Mouse (Mus musculus): ENCODE results near the gene Mapk10. TPM values are rescaled to one million over a fixed set of nuclear protein-coding genes. Genes with fewer than 3 reads are reported as not detected.
"Not testable (repeated sequence)": the region's sequence is repeated elsewhere in the genome, so short reads cannot be mapped to it uniquely, and the experiment has no call there.

The Mapk10 gene
- polyA plus RNA-seq, 1 experiment from 2014 or later = 8.8 TPM

DNA sequence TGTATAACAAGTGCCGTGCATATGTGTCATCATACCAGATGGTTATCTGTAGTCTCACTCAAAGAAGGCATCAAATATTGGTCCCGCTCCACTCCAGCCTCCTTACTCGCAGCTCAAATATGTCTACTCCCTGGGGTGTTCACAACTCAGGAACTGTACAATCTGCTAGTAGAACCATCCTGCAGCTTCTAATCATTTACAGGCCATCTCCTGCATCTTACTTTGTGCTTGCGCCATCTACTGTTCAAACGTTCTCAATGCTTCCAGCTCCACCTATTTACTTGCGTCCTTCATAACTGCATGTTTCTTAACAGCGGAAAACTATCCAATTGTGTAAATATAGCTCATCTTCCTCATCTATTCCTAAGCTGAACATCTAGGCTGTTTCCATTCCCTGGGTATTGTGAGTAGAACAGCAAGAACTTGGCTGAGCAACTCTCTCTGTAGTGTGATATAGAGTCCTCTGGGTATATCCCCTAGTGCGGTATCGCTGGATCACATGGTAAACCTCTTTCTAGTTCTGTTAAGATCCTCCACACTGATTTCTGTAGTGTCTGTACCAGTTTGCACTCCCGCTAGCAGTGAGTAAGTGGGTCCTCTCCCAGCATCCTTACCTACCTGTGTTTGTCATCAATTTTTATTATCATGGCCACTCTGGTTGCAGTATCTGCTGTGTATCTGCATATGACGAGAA lies 336.4 kb downstream of the Mapk10 start:
- Histone ChIP-seq H3K4me2 (ENCODE audit: low read length) (no peak overlapping the region), H3K27ac (ENCODE audit: low read depth) (no peak overlapping the region), H3K27me3 (replicated peaks; ENCODE audit: control insufficient read depth, insufficient read depth, low read length) (no peaks in the 10 kb centered on the region), H3K36me3 (ENCODE audit: control insufficient read depth, insufficient read depth, low read length) (0 out of 2 replicates have a peak, but pooled peaks cover 10% of the 10 kb centered on the region), H3K9ac (ENCODE audit: low read length) (no peak overlapping the region), H3K4me3 (ENCODE audit: low read depth, low read length) (no peak overlapping the region), H3K9me3 (ENCODE audit: control insufficient read depth, low read length) (no peaks in the 10 kb centered on the region), H3K4me1 (replicated peaks; ENCODE audit: control insufficient read depth, insufficient read depth, low read length) (no peaks in the 10 kb centered on the region)
- peak; percentile 55; the same call in 1 of the 2 replicates for ATAC-seq (replicated peaks; ENCODE audit: low FRiP score, low TSS enrichment, low read depth)
- WGBS = 45% methylated on average over 11 of the region's 11 CpGs
- DNase-seq (ENCODE audit: low spot score) = peak; percentile 61

GRCm38 (mm10) chr5:102872996-102873395 lies 338.1 kb downstream of the Mapk10 start:
- H3K27ac ChIP-seq (ENCODE audit: low read depth); DNase-seq (ENCODE audit: low spot score); H3K9ac ChIP-seq (ENCODE audit: low read length); H3K4me1 ChIP-seq (replicated peaks; ENCODE audit: control insufficient read depth, insufficient read depth, low read length); H3K9me3 ChIP-seq (ENCODE audit: control insufficient read depth, low read length); H3K36me3 ChIP-seq (ENCODE audit: control insufficient read depth, insufficient read depth, low read length); ATAC-seq (replicated peaks; ENCODE audit: low FRiP score, low TSS enrichment, low read depth); H3K27me3 ChIP-seq (replicated peaks; ENCODE audit: control insufficient read depth, insufficient read depth, low read length); H3K4me3 ChIP-seq (ENCODE audit: low read depth, low read length); H3K4me2 ChIP-seq (ENCODE audit: low read length): not testable (repeated sequence)
- 87% methylated on average over 8 of the region's 9 CpGs for WGBS

DNA sequence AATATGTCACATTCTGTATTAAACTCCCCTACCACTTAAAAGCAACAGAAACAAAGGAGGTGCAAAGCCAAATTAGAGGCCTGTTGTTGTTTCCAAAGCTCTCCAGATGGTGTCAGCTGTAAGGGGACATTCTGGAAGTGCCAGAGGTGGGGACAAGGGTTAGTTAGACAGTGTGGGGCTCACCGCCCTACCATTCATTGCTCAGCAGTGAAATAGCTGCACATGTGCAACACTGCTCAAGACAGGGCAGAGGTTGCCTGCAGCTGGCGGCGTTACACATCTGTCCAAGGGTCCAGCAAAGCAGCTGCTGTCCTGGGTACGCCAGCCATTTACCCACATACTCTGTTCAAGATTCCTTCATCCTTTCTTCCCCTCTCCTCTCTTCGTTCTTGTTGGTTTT lies 342.9 kb downstream of the Mapk10 start:
- H3K4me1 ChIP-seq (replicated peaks; ENCODE audit: control insufficient read depth, insufficient read depth, low read length) = 0 out of 2 replicates have a peak, but pooled peaks cover 3% of the 10 kb centered on the region
- WGBS = 46% methylated on average over 5 of the region's 5 CpGs
- no peak overlapping the region for H3K27ac ChIP-seq (ENCODE audit: low read depth)
- H3K9me3 ChIP-seq (ENCODE audit: control insufficient read depth, low read length) = no peaks in the 10 kb centered on the region
- no peak overlapping the region for H3K4me3 ChIP-seq (ENCODE audit: low read depth, low read length)
- H3K9ac ChIP-seq (ENCODE audit: low read length) = no peak overlapping the region
- ATAC-seq (replicated peaks; ENCODE audit: low FRiP score, low TSS enrichment, low read depth) (no peak), DNase-seq (ENCODE audit: low spot score) (no peak)
- H3K4me2 ChIP-seq (ENCODE audit: low read length) = no peak overlapping the region
- no peaks in the 10 kb centered on the region for H3K36me3 ChIP-seq (ENCODE audit: control insufficient read depth, insufficient read depth, low read length)
- no peaks in the 10 kb centered on the region for H3K27me3 ChIP-seq (replicated peaks; ENCODE audit: control insufficient read depth, insufficient read depth, low read length)

GRCm38 (mm10) chr5:102859749-102860148 lies 351.4 kb downstream of the Mapk10 start:
- 78% methylated on average over 11 of the region's 11 CpGs for WGBS

GRCm38 (mm10) chr5:102858047-102858446 lies 353.1 kb downstream of the Mapk10 start:
- Histone ChIP-seq H3K36me3 (ENCODE audit: control insufficient read depth, insufficient read depth, low read length) (no peaks in the 10 kb centered on the region), H3K4me3 (ENCODE audit: low read depth, low read length) (no peak overlapping the region), H3K9me3 (ENCODE audit: control insufficient read depth, low read length) (no peaks in the 10 kb centered on the region), H3K27me3 (replicated peaks; ENCODE audit: control insufficient read depth, insufficient read depth, low read length) (no peaks in the 10 kb centered on the region), H3K4me1 (replicated peaks; ENCODE audit: control insufficient read depth, insufficient read depth, low read length) (peaks cover 9% of the 10 kb centered on the region; the same call in 1 of the 2 replicates), H3K4me2 (ENCODE audit: low read length) (no peak overlapping the region), H3K9ac (ENCODE audit: low read length) (no peak overlapping the region), H3K27ac (ENCODE audit: low read depth) (no peak overlapping the region)
- DNase-seq (ENCODE audit: low spot score) = no peak
- ATAC-seq (replicated peaks; ENCODE audit: low FRiP score, low TSS enrichment, low read depth) = no peak

More at GRCm38 (mm10) chr5:102859749-102860148, 351.4 kb downstream of the Mapk10 start:
- no peaks in the 10 kb centered on the region for H3K9me3 ChIP-seq (ENCODE audit: control insufficient read depth, low read length)
- no peak overlapping the region for H3K4me3 ChIP-seq (ENCODE audit: low read depth, low read length)
- no peak for DNase-seq (ENCODE audit: low spot score)
- no peaks in the 10 kb centered on the region for H3K36me3 ChIP-seq (ENCODE audit: control insufficient read depth, insufficient read depth, low read length)
- H3K9ac ChIP-seq (ENCODE audit: low read length) = no peak overlapping the region
- no peak for ATAC-seq (replicated peaks; ENCODE audit: low FRiP score, low TSS enrichment, low read depth)
- no peaks in the 10 kb centered on the region for H3K27me3 ChIP-seq (replicated peaks; ENCODE audit: control insufficient read depth, insufficient read depth, low read length)
- no peak overlapping the region for H3K4me2 ChIP-seq (ENCODE audit: low read length)
- no peak overlapping the region for H3K27ac ChIP-seq (ENCODE audit: low read depth)
- H3K4me1 ChIP-seq (replicated peaks; ENCODE audit: control insufficient read depth, insufficient read depth, low read length) = peaks cover 9% of the 10 kb centered on the region; the same call in 1 of the 2 replicates

Other genes with a start within 250 kb of the Mapk10 start
- 9.3 and 10.1 TPM in 2 replicates for gene Ptpn13, start 213.9 kb upstream of the Mapk10 start, polyA plus RNA-seq (2014; fragmentation: Nextera tagmentation; extraction: Ambion mirVana)

All from intestine, embryonic 14.5 days (tissue).